Mouse (Mus musculus) layer of hippocampus, adult 2 months (tissue): ENCODE measurements around the gene Agpat4. TPM values are rescaled to one million over a fixed set of nuclear protein-coding genes. Genes with fewer than 3 reads are reported as not detected.

Experiments
- DNase-seq, 2 experiments: peaks; one replicate each; pipeline ENCODE4 v3.0.0; 2022; ENCODE audit warnings: low spot score in 2 of 2
- H3K27ac ChIP-seq: fragments of 200-600 bp; 2 replicates; pipeline ENCODE4 v1.8.1; 2022
- H3K4me3 ChIP-seq: fragments of 200-600 bp; 2 replicates; pipeline ENCODE4 v1.8.1; 2022; ENCODE audit warnings: mild to moderate bottlenecking
- CTCF ChIP-seq: fragments of 200-600 bp; conservative IDR thresholded peaks from 2 replicates; pipeline ENCODE4 v1.8.1; 2022; ENCODE audit warnings: antibody characterized with exemption, mild to moderate bottlenecking, moderate library complexity
- total RNA-seq, 2 experiments: library from RNA; stranded (reverse); gene quantifications; 2 replicates each; pipeline ENCODE4 v1.2.3; 2021

The Agpat4 gene
- total RNA-seq, 2 experiments from 2014 or later: 62.2 to 66.9 TPM

DNA sequence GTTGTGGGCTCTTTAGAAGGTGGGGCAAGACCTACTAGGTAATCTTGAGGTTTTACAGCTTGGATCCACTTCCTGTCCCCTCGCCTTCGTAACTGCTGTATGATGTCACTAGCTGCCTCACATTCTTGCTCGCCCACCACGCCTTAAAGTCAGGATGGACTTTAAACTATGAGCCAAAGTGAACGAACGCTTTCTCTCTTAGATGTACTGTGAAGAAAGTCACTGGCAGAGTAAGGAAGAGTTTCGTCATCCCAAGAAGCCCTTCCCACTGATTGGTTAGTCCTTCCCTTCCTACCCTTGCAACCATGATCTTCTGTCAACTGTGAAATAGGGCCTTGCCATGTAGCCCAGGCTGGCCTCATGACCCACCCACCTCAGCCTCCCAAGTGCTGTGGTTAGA is 112.6 kb downstream of the Agpat4 start:
- no peak for DNase-seq
- H3K27ac ChIP-seq: peak overlapping the region; percentile 6; the same call in 1 of the 2 replicates
- H3K4me3 ChIP-seq: no peak overlapping the region
- TF ChIP-seq CTCF: no peak

DNA sequence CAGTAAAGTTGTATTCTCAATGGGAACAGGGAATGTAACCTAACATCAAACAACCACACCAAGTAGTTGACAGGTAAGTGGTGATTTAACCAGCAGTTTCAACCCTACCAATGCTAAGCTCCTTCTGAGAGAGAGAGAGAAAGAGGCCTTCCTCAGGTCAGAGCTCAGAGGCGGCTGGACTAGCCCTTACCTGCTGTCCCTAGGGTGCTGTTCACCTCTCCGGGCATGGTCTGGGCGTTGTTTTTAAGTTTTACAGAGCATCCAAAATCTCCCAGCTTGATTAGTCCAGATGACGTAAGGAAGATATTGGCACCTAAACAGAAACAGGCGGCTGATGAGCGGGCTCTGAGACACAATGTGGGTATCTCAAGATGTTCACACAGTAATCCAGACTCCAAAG is 114.2 kb downstream of the Agpat4 start:
- no peak overlapping the region for H3K4me3 ChIP-seq
- H3K27ac ChIP-seq: no peak overlapping the region
- no peak for DNase-seq
- no peak for TF ChIP-seq CTCF

DNA sequence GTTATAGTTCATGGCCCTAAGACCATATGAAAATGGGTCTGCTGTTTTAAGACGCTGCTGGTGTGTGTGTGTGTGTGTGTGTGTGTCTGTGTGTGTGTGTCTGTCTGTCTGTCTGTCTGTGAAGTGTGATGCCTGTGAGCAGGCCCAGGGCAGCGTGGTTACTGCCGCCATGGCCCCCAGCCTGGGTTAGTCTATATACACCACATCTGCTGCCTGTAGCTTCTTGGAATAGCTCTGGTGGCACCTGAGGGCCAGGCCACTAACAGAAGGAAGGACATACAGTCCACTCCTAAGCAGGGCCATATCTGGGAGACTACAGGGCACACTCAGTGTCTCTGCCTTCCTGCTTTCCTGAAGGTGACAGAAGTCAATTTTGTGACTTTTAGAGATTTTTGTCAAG is 122.2 kb downstream of the Agpat4 start:
- DNase-seq: no peak
- H3K27ac ChIP-seq: no peak overlapping the region
- no peak for TF ChIP-seq CTCF
- H3K4me3 ChIP-seq: no peak overlapping the region

DNA sequence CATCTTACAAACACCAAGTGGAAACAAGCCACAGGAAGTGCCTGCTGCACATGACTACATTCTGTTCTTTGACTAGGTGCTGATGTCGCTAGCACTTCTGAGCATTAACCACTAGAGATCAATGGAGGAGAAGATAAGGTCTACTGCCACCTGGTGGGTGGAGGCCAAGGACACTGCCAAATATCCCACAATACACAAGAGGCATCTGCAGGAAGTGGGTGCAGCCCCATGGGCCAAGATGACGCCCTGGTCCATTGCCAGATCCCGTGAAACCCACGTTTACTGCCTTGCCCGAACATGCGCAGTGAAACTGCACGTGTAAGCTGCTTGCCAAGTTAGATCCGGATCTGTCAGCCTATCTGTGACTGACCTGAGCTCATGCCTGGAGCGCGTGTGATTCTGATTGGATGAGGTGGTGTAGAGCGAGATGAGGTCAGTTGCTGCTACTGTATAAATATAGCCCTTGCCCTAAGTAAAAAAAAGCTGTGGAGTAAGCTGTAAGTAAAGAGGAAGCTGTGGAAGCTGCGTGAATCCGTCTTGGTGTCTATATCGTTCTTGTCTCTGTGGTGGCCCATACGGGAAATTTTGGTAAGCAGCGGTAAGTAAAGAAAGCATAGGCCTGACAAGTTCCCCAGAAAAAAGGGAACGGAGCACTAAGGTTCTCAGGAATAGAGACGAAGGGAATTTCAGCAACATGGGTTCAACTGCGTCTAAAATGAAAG is 131.4 kb downstream of the Agpat4 start:
- Histone ChIP-seq H3K27ac (no peak overlapping the region), H3K4me3 (no peak overlapping the region)
- DNase-seq: peak; percentile 15 to 30
- peak; percentile 61 for TF ChIP-seq CTCF

DNA sequence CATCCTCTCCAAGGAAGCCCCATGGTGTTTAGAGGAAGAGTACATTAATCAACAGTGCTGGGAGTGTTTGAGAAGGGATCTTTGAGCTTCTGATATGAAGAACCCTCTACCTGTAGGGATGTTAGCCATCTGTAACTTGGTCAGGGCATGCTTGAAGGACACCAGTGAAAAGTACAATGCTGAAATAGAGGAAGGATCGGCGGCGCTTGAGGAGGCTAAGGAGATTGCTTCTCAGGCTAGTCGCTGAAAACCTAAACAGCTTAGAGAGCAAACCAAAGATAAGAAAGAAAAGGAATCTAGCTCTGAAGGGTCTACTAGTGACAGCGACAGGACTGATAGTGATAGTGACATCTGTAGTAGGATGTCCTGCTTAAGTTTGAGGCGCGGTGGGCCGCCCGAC is 132.1 kb downstream of the Agpat4 start:
- TF ChIP-seq CTCF: no peak
- Histone ChIP-seq H3K4me3 (no peak overlapping the region), H3K27ac (no peak overlapping the region)
- no peak for DNase-seq

DNA sequence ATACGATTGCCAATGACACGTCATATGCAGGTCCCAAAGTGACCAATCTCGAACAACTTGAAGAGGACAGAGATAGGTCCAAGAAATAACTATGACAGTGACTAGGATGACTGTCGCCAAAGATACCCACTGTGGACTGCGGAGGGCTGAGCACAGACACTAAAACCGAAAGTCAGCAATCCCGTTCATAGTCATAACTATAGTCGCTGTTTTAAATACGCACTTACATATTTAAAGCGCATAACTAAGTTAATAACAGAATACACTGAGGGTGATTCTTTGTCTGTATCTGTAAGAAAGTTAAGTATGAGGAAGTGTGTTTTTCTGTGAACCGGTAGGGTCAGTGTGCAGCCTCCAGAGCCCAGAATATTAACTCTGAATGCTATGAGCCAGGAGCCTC is 137.6 kb downstream of the Agpat4 start:
- Histone ChIP-seq H3K27ac (no peak overlapping the region), H3K4me3 (no peak overlapping the region)
- DNase-seq: no peak
- no peak for TF ChIP-seq CTCF

DNA sequence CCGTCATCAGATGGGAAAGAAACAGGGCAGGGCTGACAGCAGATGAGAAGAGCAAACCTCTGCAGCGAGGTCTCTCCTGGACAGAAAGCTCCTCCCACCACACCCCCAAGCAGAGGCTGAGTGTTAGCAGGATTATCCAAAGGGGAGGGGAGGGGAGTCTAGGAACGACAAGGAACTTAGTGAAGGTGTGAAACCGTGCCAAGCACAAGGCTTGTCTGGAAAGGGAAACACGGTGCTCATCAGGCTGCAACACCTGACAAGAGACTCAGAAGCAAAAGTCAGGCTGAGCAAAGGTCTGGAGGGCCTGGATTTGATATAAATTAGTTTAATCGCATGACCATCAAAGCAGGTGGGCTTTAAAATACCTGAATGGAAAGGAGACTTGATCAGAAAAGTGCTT is 140.0 kb downstream of the Agpat4 start:
- DNase-seq: no peak
- Histone ChIP-seq H3K4me3 (no peak overlapping the region), H3K27ac (no peak overlapping the region)
- no peak for TF ChIP-seq CTCF

DNA sequence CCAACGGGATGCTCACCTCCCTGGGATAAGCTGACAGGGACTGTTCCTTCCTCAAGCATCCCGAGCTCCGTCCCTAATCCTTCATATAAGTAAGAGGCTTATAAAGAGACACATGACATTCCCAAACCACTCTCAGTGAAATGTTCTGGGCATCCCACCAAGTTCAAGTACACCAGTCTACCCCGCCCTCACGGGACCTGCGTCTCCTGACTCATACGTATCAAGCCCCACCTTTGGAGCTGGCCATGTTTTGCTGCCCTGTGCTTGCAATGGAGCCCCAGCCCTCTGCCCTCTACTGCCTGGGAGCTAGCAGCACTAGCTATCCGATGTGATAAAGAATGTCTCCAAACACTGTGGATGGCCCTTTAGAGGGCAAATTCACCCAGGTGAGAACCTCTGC is 141.5 kb downstream of the Agpat4 start:
- Histone ChIP-seq H3K27ac (no peak overlapping the region), H3K4me3 (no peak overlapping the region)
- no peak for DNase-seq
- TF ChIP-seq CTCF: no peak

DNA sequence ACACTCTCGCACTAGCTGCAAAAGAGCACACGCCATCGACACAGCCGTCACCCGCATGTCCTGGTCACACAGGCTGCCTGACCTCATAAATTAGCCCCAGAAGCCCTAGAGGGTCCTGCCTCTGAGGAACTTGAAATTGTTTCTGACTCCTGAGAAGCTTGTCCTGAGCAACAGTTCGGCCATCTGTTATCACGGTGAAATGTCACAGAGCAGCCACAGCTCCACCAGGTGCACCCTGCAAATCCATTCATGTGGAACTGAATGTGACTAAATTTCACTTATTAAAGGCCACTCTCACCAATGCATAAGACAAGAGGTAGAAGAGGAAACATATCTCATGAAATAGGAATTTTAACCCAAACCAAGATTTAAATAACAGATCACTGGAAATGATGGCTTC is 142.9 kb downstream of the Agpat4 start:
- no peak for TF ChIP-seq CTCF
- Histone ChIP-seq H3K4me3 (no peak overlapping the region), H3K27ac (no peak overlapping the region)
- DNase-seq: no peak

DNA sequence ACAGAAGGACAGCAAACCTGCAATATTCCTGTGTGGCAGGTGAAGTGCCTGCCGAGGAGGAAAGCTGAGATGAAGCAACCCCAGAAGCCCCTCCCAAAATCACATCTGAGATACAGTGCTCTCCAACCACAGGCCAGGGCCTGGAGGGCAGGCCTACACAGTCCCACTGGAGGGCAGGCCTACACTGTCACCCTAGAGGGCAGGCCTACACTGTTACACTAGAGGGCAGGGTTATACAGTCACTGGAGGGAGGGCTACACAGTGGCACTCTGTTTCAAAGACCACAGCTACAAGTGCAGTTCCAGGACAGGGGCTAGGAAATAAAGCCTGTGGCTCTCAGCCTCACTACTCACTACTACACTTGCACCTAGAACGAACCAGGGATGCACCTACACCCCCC is 143.4 kb downstream of the Agpat4 start:
- no peak overlapping the region for H3K27ac ChIP-seq
- peak; percentile 54 for TF ChIP-seq CTCF
- DNase-seq: no peak
- no peak overlapping the region for H3K4me3 ChIP-seq

DNA sequence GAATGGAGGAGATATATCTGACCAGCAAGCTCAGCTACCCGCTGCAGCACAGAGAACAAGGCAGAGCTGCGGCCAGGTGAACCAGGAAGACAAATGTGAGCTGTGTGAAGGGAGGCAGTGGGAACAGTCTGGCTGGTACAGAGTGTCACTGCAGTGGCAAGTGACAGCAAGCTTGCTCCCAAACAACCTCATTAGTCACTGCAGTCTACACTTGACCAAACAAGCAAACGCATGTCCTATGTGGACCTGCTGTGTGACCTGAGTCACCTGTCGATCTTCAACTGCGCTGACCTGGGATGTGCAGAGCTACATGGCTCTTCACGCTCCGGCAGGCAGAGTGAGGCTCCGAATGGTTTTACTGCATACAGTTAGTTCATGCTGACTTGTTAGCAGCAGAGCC is 144.3 kb downstream of the Agpat4 start:
- no peak for TF ChIP-seq CTCF

DNA sequence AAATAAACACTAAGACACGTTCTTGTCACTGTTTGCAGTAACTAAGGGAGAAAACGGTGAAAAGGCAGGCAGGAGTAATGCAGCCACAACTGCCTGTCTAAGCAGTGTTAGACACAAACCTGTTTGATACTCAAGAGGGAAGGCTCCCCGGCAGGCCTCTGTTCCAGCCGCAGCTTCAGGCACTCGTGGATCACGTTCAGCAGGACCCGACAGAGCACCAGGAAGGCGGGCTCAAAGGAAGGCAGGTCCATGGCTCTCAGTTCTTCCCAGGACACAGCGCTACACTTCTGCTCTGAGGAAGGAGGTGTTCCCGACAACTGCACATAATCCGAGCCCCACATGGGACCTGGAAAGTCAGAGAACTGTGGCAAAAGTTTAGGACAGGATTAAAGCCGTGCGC is 145.3 kb downstream of the Agpat4 start:
- no peak for TF ChIP-seq CTCF
- DNase-seq: no peak
- Histone ChIP-seq H3K27ac (no peak overlapping the region), H3K4me3 (no peak overlapping the region)

More for the DNA sequence above, 144.3 kb downstream of the Agpat4 start:
- Histone ChIP-seq H3K27ac (no peak overlapping the region), H3K4me3 (no peak overlapping the region)
- no peak for DNase-seq

DNA sequence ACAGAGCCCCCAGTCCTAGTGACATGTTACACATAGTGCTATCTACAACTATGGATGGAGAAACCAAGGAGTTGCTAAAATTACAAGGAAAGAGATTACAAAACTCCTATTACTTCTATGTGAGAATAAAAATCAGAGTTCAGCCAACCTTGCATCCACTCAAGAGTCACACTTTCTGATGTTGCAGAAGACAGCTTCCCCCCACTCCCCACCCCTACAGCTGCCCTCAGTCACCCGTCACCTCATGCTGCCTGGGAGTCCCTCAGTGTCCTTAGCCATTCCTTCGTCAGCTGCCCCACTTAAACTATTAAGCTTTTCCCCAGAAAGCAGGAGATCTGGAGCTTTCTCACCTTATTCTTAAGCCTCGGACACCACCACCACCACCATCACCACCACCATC is 145.8 kb downstream of the Agpat4 start:
- TF ChIP-seq CTCF: no peak
- Histone ChIP-seq H3K4me3 (no peak overlapping the region), H3K27ac (no peak overlapping the region)
- no peak for DNase-seq
